Mouse (Mus musculus) embryo, embryonic 10 days (tissue): Measurements from ENCODE around the gene Ppp2r5a.

Experiments
- DNase-seq: peaks from one replicate; pipeline ENCODE4 v3.0.0-alpha.2; 2015; ENCODE audit warnings: low spot score

Ppp2r5a gene

DNA sequence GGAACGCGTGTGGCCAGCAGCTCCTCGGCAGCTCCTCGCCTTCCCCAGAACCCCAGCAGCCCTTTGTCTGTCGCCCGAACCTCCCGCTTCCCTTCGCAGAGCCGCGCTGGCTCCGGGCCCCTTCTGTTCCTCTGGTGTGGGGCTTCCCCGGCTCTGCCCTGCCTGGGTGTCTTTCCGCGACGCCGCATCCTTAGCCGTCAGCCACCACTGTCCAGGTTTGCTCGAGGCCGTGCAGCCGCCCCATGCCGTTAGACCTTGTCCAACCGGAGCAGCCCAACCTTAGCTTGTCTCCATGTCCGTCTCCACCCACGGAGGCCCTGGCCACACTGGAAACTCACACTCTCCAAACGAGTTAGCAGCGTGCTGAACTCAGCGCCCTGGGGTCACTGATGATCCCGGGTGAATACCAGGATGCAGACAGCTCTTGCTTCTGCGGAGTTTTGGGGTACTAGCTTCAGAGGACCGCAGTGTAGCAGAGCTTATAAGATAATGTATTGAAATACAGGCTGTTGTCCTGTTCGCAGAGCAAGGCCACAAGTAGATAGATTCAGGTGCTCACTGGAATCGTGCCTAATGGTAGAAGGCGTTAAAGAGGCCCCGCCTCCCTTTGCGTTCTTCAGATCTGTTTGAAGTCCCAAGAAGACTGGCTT lies 76.7 kb downstream of the Ppp2r5a start:
- DNase-seq, result peak; percentile 56

DNA sequence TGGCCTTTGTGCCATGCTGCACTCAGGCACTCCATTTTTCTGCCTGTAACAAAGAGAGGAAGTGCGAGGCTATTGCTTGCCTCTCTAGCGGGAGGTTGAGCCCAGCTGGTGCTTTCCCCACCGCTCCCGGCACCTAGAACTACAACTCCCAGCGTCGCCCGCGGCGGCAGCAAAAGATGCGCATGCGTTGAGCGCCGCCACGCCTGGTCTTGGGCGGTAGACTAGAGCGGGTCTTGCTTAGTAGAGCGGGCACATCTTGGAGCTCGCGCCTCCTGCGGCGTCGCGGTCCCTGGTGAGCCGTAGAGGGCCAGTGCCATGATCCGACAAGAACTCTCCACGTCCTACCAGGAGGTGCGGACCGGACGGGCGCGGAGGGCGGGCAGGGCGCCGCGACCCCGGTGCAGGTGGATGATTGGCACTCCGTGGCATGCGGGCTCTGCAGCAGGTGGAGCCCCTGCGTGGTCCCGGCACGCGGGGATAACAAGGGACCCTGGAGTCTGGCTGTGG lies 77.3 kb downstream of the Ppp2r5a start, which contains the start of gene Tmem206:
TSS of gene Tmem206 (plus strand) at position 187 of the 507 bp plus-strand sequence.
- DNase-seq, result peak; percentile 99

DNA sequence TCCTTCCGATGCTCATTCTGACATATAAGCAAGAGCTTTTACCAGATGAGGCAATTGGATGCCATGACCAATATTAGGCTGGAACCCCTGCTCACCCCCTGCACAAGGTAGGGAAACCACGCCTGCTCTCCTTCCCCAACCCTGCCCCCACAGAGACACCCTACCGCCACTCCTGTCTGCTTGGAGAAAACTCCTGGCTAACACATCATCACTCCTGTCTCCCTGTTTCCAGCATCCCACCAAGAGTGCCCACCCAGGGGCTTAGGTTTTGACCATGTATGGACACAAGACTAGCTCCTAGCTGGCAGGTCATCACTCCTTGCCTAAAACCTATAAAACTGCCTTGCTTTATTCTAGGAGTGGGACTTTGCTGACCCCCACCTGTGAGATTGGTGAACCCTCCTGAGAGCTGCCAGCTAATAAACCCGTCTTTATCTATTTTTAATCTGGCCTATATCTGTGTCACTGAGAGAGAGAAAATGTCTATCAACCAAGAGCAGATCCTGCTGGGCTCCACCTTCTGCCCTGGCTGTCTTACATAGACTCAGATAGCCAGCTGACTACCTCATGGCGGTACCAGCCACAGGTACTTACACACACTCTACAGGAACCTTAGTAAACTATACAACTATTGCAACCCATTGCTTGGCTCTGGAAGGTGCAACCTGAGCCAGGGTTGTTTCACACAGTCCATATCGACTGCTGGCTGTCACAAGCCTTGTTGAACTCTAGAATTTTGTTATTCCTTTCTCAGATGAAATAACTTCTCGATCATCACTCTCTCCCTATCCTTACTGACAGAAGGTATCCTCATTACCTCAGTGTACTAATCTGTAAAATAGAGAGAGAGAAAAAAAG lies 78.1 kb downstream of the Ppp2r5a start:
- no peak for DNase-seq

DNA sequence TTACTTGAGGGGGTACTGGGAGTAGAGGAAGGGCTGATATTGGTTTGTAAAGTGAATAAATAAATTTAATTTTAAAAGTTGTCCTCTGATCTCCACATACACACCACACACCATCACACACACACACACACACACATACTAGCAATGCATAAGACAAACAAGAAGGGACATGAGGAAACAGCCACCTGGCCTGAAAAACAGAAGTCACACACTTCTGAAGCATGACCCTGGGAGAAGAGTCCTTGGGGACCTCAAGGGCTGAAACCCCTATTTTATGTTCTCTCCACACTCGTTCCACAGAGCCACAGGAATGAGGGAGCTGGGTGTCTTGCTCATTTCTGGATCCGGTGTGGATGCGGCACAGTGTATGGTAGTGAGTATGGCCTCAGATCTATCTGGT lies 79.7 kb downstream of the Ppp2r5a start:
- no peak for DNase-seq

DNA sequence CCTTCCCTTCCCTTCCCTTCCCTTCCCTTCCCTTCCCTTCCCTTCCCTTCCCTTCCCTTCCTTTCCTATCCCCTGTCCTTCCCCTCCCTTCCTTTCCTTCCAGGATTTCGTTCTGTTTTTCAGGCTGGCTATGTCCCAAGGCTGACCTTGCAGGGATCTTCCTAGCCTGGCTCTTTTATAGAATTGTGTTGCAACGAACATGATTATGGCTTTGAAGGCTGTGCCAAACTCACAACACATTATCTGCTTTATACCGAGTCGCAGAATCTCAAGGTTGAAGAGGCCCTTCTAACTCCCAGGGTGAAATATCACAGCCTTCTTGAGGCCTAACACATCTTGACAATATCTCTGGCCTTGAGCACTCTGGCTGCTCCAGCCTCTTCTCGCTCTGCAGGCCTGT lies 84.4 kb downstream of the Ppp2r5a start:
- no peak for DNase-seq

DNA sequence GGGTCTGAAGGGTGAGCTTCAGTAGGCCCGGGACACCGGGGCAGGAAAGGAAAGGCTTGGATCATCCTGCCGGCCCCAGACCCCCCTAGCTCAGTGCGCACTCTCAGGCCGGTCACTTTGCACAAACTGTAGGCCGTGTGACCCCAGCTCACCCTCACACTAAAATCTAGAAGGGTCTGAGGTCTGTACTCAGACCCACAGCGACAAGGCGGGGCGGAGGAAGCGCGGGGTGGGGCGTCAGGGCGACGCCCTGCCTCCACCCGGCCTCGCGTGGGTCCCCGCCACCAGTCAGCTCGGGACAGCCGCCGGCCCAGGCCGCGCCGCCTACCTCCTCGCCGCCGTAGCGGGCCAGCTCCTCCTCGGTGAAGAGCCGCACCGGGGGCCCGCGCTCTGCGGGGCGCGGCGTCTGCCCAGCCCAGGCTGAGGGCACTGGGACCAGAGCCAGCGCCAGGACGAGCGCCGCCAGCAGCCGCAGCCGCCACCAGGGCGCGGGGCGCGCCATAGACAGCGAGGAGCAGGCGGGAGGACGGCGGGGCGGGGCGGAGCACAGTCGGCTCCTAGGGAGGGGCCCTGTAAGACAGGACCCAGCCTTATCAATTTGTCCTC lies 85.4 kb downstream of the Ppp2r5a start, which contains the start of gene Nenf:
TSS of gene Nenf (minus strand) at position 604 of the 606 bp plus-strand sequence.
- peak; percentile 70 for DNase-seq

DNA sequence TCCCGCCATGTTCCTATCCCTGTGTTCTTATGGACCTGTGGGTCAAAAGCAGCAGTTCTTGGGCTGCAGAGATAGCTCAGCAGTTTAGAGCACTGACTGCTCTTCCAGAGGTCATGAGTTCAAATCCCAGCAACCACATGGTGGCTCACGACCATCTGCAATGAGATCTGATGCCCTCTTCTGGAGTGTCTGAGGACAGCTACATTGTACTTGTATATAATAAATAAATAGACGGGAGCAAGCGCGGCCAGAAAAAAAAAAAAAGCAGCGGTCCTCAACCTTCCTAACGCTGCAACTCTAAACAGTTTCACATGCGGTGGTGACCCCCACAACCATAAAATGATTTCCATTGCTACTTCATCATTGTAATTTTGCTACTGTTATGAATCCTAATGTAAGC lies 86.3 kb downstream of the Ppp2r5a start:
- no peak for DNase-seq

DNA sequence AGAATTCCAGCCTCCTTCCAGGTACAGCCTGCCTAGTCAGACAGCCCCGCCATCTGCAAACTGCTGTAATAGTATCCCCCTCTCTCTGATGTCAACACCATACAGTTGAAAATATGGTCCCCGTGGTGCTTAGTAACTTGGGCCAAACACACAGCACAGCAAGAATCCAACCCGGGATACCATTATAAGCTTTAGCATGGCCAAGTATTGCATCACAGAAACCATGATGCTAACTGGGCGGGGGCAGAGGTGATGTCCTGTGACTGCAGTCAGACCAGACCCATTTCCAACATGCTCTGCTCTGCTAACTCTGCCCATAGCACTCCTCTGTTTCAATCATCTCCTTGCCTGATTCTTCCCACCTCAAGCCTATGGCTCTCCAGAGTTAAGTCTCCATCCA lies 89.1 kb downstream of the Ppp2r5a start:
- DNase-seq, result no peak

DNA sequence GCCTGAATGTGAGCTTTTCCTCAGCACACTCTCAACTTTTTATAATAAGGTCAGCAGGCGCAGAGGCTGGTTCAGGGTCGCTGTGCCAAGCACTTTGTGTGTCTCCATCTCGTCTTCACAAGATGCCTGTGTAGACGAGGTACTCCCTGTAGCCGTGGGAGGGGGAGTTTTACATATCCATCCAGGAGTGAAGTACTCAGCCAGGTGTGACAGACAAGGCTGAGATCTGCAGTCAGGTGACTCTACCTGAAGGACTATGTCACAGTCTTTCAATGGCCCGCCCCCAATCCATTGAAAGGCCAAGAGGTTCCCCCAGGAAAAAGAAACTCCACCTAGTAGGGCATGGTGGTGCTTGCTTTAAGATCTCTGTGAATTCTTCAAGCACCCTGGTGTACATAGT lies 89.9 kb downstream of the Ppp2r5a start:
- DNase-seq, result no peak

DNA sequence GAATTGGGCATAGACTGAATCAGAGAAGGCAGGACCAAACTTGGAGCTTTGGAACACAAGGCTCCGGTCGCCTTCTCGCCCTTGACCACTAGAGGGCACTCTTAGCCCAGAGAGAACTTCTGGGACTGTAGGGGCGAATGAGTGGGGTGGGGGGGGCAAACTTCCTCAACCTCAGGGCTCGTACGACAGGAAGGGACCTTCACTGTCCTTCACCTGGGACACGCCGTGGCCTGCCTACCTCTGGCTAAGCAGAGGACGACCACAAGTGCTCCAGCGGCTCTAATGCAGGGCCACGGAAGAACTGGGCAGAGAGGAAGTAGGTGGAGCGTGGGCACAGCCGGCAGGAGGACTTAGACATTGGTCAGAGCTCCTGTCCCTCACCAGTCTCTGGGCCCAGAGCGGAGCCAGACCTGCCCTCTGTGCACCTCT lies 90.5 kb downstream of the Ppp2r5a start:
- DNase-seq, result peak; percentile 86

DNA sequence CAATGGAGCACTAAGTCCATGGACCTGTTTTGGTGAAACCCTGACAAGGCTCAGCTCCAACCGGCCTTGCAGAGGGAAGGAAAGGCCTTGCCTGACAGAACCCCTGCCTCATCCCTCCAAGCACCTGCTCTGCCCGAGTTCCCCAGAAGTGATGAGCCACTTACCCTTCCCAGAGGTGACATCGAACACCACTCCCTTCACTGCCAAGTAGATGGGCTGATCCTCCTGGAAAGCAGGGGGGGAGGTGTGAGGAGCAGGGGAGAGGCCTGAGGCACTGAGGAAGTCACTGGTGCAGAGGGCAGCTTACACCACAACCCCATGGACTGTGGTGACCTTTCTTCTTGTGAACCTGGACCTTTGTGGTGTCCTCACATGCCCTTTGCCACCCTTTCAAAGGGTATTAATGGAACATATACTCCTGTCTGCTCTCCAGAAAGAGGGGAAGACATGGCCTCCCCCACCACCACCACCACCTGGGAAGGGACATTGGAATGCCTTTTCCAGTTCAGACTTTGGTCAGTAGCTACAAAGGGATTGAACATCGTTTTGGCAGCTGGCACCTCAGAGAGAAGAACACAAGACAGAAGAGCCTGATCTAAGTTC lies 91.7 kb downstream of the Ppp2r5a start:
- no peak for DNase-seq

DNA sequence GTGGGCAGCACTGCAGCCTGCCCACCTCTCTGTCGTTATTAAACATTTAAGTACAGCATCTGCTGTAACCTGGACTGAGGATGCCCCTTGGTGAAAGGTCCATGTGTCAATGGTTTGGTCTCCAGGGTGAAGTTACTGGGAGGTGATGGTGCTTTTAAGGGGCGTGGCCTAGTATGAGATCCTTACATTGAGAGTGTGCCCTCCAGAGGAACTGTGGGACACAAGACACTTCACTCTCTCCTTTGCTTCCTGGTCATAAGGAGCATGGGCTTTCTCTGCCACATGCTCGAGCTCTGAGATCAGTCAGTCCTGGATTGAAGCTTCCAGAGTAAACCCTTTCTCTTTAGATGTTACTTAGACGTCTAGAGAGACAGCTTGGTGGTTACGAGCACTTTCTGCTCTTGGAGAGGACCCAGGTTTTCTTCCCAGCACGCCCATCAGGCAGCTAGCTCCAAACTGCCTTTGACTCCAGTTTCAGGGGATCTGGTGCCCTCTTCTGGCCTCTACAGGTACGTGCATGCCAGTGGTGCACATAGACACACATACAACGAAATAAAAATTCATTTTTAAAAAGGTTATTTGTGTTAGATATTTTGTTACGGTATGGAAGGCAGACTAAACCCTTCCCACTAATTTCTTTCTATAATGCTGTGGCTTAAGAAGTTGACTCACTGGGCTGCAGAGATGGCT lies 95.2 kb downstream of the Ppp2r5a start:
- DNase-seq, result no peak

DNA sequence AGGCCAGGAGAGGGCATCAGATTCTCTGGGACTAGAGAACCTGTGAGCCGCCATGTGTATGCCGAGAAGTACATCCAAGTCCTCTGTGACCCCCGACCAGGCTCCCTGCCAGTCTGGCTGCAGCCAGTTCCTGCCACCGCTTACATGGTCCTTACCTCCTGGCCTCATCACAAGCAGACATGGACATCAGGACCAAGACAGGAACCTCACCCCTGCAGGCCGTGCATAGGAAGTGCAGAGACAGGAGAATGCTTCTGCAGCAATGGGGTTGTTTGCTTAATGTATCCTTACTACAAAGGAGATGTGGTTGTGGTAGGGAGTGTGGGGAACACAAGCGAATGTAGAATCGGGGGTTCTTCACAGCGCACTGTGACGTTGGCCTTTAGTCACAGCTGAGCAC lies 96.8 kb downstream of the Ppp2r5a start:
- DNase-seq, result no peak

DNA sequence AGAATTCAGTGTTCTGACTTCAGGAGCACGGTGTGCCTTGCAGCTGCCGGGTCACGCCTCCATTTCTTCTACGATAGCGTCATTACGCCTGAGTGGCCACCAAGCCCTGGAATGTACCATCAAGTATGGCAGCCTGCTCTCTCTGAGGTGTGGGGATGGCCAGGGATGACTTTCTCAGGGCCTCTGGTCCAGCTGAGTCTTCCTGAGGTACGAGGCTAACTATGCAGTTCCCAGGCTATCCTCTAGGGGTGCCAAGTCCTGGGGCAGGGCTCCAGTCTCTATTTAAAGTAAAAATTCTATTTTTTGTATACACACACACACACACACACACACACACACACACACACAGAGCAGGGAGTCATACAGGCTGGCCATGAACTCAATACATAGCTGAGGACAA lies 97.5 kb downstream of the Ppp2r5a start:
- peak; percentile 34 for DNase-seq

DNA sequence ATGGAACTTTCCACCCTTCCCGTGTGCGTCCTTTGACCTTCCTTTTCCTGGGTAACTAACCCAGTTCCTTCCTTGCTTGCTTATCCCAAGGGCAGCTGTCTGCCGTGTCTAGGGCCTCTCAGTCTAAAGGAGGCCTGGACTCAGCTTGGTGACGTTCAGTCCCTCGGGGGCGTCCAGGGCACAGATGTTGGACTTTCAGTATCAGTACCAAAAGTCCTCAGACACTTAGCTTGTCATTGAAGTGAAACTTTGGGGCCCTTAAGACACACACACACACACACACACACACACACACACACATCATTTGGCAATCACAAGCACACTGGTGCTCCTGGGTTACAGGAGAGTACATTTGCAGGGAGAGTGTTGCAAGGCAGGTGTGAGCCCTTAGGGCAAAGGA lies 98.9 kb downstream of the Ppp2r5a start:
- no peak for DNase-seq

DNA sequence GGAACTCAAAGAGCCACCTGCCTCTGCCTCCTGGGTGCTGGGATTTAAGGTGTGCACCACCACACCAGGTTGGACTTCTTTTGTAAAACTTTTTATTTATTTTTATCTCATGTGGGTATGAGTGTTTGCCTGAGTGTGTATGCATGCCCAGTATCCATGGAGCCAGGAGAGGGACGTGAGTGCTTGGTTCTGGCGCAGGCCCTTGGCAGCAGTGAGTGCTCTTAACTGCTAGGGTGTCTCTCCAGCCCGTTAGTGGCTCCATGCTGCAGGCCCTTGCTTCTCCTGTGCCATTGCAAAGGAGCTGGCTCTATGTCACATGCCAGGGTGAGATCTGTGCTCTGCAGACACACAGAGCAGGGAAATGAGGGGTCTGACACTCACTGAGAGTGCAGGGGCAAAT lies 99.3 kb downstream of the Ppp2r5a start:
- DNase-seq, result no peak
